Mouse (Mus musculus): ENCODE results near the gene Grin1. TPM values are rescaled to one million over a fixed set of nuclear protein-coding genes. Genes with fewer than 3 reads are reported as not detected.

Gene Grin1
- polyA plus RNA-seq, 2 experiments, result 0.34 to 1.3 TPM

- H3K36me3 ChIP-seq (ENCODE audit: control insufficient read depth, insufficient read depth, low read length), result peaks cover 31% of the 10 kb centered on the region
- peaks cover under 1% of the 10 kb centered on the region; the same call in 1 of the 2 replicates for H3K4me1 ChIP-seq (ENCODE audit: control insufficient read depth, insufficient read depth, low read length)
- no peak within 1 kb of the TSS for H3K27ac ChIP-seq (replicated peaks; ENCODE audit: low read depth, low read length)
- no peak within 1 kb of the TSS for H3K4me3 ChIP-seq (replicated peaks; ENCODE audit: low read length)
- H3K27me3 ChIP-seq (ENCODE audit: control insufficient read depth, insufficient read depth, low read length), result peaks cover 9% of the 10 kb centered on the region
- no peak for DNase-seq (ENCODE audit: low spot score)
- no peaks in the 10 kb centered on the region for H3K9me3 ChIP-seq (ENCODE audit: control insufficient read depth, low read length)
- 89% methylated on average over 10 of the region's 10 CpGs for WGBS
- no peak within 1 kb of the TSS for H3K9ac ChIP-seq (ENCODE audit: low read depth, low read length, severe bottlenecking)
- H3K4me2 ChIP-seq (replicated peaks; ENCODE audit: low read depth, low read length, severe bottlenecking), result no peak within 1 kb of the TSS
- ATAC-seq (ENCODE audit: low FRiP score, low read depth), result no peak
- no peak for TF ChIP-seq POLR2A (IDR thresholded peaks at IDR 0.05; ENCODE audit: borderline replicate concordance, extremely low read depth, insufficient read depth, insufficient read length)
These were observed 72.6 kb downstream of the Grin1 start, which contains the start of gene AL732309.1 for GRCm38 (mm10) chr2:25246183-25247072. Gene AL732309.1, minus strand, starts transcription at chr2:25246863.

DNA sequence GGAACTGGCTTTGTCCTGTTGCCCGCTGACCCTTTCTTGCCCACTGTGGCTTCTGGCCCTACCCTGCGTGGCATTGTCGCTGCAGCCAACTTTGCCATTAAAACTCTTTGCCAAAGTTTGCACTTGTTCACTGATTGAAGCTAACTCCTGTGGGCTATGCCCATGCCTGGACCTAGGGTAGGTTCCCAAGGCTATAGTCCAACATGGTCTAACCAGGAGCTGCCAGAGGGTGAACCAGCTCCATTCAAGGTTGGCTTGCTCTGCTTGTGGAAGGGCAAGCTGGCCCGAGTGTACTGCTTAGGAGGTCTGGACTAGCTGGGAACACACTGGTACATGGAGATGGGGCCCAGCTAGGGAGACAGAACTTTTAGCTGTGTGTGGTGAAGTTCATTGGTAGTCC, 74.8 kb downstream of the Grin1 start:
- Histone ChIP-seq H3K4me2 (replicated peaks; ENCODE audit: low read depth, low read length, severe bottlenecking) (no peak overlapping the region), H3K27me3 (ENCODE audit: control insufficient read depth, insufficient read depth, low read length) (peaks cover 14% of the 10 kb centered on the region), H3K4me3 (replicated peaks; ENCODE audit: low read length) (no peak overlapping the region), H3K4me1 (ENCODE audit: control insufficient read depth, insufficient read depth, low read length) (peaks cover 12% of the 10 kb centered on the region; the same call in 1 of the 2 replicates), H3K9ac (ENCODE audit: low read depth, low read length, severe bottlenecking) (no peak overlapping the region), H3K36me3 (ENCODE audit: control insufficient read depth, insufficient read depth, low read length) (peaks cover 13% of the 10 kb centered on the region; the same call in 1 of the 2 replicates), H3K9me3 (ENCODE audit: control insufficient read depth, low read length) (no peaks in the 10 kb centered on the region), H3K27ac (replicated peaks; ENCODE audit: low read depth, low read length) (no peak overlapping the region)
- no peak for TF ChIP-seq POLR2A (IDR thresholded peaks at IDR 0.05; ENCODE audit: borderline replicate concordance, extremely low read depth, insufficient read depth, insufficient read length)
- ATAC-seq (ENCODE audit: low FRiP score, low read depth) (no peak), DNase-seq (ENCODE audit: low spot score) (no peak)
- WGBS, result 85% methylated on average over 4 of the region's 4 CpGs

- Histone ChIP-seq H3K9ac (ENCODE audit: low read depth, low read length, severe bottlenecking) (no peak overlapping the region), H3K36me3 (ENCODE audit: control insufficient read depth, insufficient read depth, low read length) (peaks cover 6% of the 10 kb centered on the region; the same call in 1 of the 2 replicates), H3K9me3 (ENCODE audit: control insufficient read depth, low read length) (no peaks in the 10 kb centered on the region), H3K27ac (replicated peaks; ENCODE audit: low read depth, low read length) (no peak overlapping the region), H3K4me3 (replicated peaks; ENCODE audit: low read length) (no peak overlapping the region), H3K27me3 (ENCODE audit: control insufficient read depth, insufficient read depth, low read length) (peaks cover 14% of the 10 kb centered on the region), H3K4me2 (replicated peaks; ENCODE audit: low read depth, low read length, severe bottlenecking) (no peak overlapping the region), H3K4me1 (ENCODE audit: control insufficient read depth, insufficient read depth, low read length) (peaks cover 12% of the 10 kb centered on the region; the same call in 1 of the 2 replicates)
- ATAC-seq (ENCODE audit: low FRiP score, low read depth) (no peak), DNase-seq (ENCODE audit: low spot score) (no peak)
- 79% methylated on average over 8 of the region's 8 CpGs for WGBS
- TF ChIP-seq POLR2A (IDR thresholded peaks at IDR 0.05; ENCODE audit: borderline replicate concordance, extremely low read depth, insufficient read depth, insufficient read length), result no peak
These were observed 75.6 kb downstream of the Grin1 start for GRCm38 (mm10) chr2:25243342-25243741.

DNA sequence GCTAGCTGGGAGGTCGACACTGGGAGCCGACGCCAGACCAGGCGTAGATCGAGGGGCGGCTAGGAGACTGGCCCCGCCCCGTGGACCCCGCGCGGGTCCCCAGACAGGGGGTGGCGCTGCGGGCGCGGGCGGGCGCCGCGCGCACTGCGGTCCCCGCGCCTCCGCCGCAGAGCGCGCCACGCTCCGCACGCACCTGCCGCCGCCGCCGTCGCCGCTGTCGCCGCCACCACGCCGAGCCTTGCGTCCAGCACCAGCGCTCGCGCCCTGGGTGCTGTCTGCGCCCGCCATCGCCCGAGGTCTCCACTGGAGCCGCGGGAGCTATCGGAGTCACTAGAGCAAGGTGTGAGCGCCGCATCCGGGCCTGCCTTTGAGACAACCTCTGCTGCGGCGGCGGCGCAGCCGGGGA, 76.9 kb downstream of the Grin1 start, which contains the start of the genes Rnf208 and Cysrt1:
TSS of gene Rnf208 (plus strand) at position 155 of the 406 bp plus-strand sequence.
TSS of gene Cysrt1 (minus strand) at position 352 of the 406 bp plus-strand sequence.
- Histone ChIP-seq H3K9ac (ENCODE audit: low read depth, low read length, severe bottlenecking) (peak within 1 kb of the TSS; percentile 60), H3K4me3 (replicated peaks; ENCODE audit: low read length) (peak within 1 kb of the TSS; percentile 50), H3K9me3 (ENCODE audit: control insufficient read depth, low read length) (no peaks in the 10 kb centered on the region), H3K27me3 (ENCODE audit: control insufficient read depth, insufficient read depth, low read length) (peaks cover 14% of the 10 kb centered on the region), H3K36me3 (ENCODE audit: control insufficient read depth, insufficient read depth, low read length) (no peaks in the 10 kb centered on the region), H3K27ac (replicated peaks; ENCODE audit: low read depth, low read length) (no peak within 1 kb of the TSS), H3K4me2 (replicated peaks; ENCODE audit: low read depth, low read length, severe bottlenecking) (peak within 1 kb of the TSS; percentile 91), H3K4me1 (ENCODE audit: control insufficient read depth, insufficient read depth, low read length) (peaks cover 12% of the 10 kb centered on the region; the same call in 1 of the 2 replicates)
- 0% methylated on average over 5 of the region's 59 CpGs for WGBS
- TF ChIP-seq POLR2A (IDR thresholded peaks at IDR 0.05; ENCODE audit: borderline replicate concordance, extremely low read depth, insufficient read depth, insufficient read length), result no peak
- DNase-seq (ENCODE audit: low spot score) (no peak), ATAC-seq (ENCODE audit: low FRiP score, low read depth) (no peak)

- no peak overlapping the region for H3K9ac ChIP-seq (ENCODE audit: low read depth, low read length, severe bottlenecking)
- peak overlapping the region; percentile 91 for H3K4me2 ChIP-seq (replicated peaks; ENCODE audit: low read depth, low read length, severe bottlenecking)
- no peaks in the 10 kb centered on the region for H3K9me3 ChIP-seq (ENCODE audit: control insufficient read depth, low read length)
- H3K36me3 ChIP-seq (ENCODE audit: control insufficient read depth, insufficient read depth, low read length), result no peaks in the 10 kb centered on the region
- no peak for DNase-seq (ENCODE audit: low spot score)
- WGBS, result 4% methylated on average over 6 of the region's 6 CpGs
- H3K4me3 ChIP-seq (replicated peaks; ENCODE audit: low read length), result peak overlapping the region; percentile 50
- H3K27me3 ChIP-seq (ENCODE audit: control insufficient read depth, insufficient read depth, low read length), result peaks cover 14% of the 10 kb centered on the region
- H3K27ac ChIP-seq (replicated peaks; ENCODE audit: low read depth, low read length), result no peak overlapping the region
- TF ChIP-seq POLR2A (IDR thresholded peaks at IDR 0.05; ENCODE audit: borderline replicate concordance, extremely low read depth, insufficient read depth, insufficient read length), result no peak
- ATAC-seq (ENCODE audit: low FRiP score, low read depth), result no peak
- H3K4me1 ChIP-seq (ENCODE audit: control insufficient read depth, insufficient read depth, low read length), result peaks cover 12% of the 10 kb centered on the region; the same call in 1 of the 2 replicates
These were observed 77.6 kb downstream of the Grin1 start for GRCm38 (mm10) chr2:25241438-25241775.

Other genes starting within 250 kb of the Grin1 start
Only the 30 nearest of the 35 such genes appear.
- 34.0 and 34.1 TPM in 2 replicates for gene Nrarp, start 138.4 kb downstream of the Grin1 start, polyA plus RNA-seq (2012; rRNA removed)
- 27.7 and 28.2 TPM in 2 replicates for gene Nrarp, start 138.4 kb downstream of the Grin1 start, polyA plus RNA-seq (2014; fragmentation: Nextera tagmentation; extraction: Ambion mirVana)
- gene Tor4a, start 122.3 kb downstream of the Grin1 start, polyA plus RNA-seq (2012; rRNA removed), result 5.9 and 6.4 TPM in 2 replicates
- 8.1 and 8.5 TPM in 2 replicates for gene Tor4a, start 122.3 kb downstream of the Grin1 start, polyA plus RNA-seq (2014; fragmentation: Nextera tagmentation; extraction: Ambion mirVana)
- gene Nelfb, start 107.7 kb downstream of the Grin1 start, polyA plus RNA-seq (2012; rRNA removed), result 84.4 and 98.3 TPM in 2 replicates
- gene Nelfb, start 107.7 kb downstream of the Grin1 start, polyA plus RNA-seq (2014; fragmentation: Nextera tagmentation; extraction: Ambion mirVana), result 88.4 and 106 TPM in 2 replicates
- not detected in 2 replicates for gene Stpg3, start 104.5 kb downstream of the Grin1 start, polyA plus RNA-seq (2012; rRNA removed)
- gene Stpg3, start 104.5 kb downstream of the Grin1 start, polyA plus RNA-seq (2014; fragmentation: Nextera tagmentation; extraction: Ambion mirVana), result not detected in 2 replicates
- not detected in 2 replicates for gene Fam166a, start 100.4 kb downstream of the Grin1 start, polyA plus RNA-seq (2012; rRNA removed)
- gene Fam166a, start 100.4 kb downstream of the Grin1 start, polyA plus RNA-seq (2014; fragmentation: Nextera tagmentation; extraction: Ambion mirVana), result 0.17 TPM in 1 of 2 replicates, not detected in the other
- 501 and 550 TPM in 2 replicates for gene Tubb4b, start 94.5 kb downstream of the Grin1 start, polyA plus RNA-seq (2012; rRNA removed)
- 404 and 419 TPM in 2 replicates for gene Tubb4b, start 94.5 kb downstream of the Grin1 start, polyA plus RNA-seq (2014; fragmentation: Nextera tagmentation; extraction: Ambion mirVana)
- gene Slc34a3, start 84.8 kb downstream of the Grin1 start, polyA plus RNA-seq (2012; rRNA removed), result 0.19 TPM in 1 of 2 replicates, not detected in the other
- not detected in 2 replicates for gene Slc34a3, start 84.8 kb downstream of the Grin1 start, polyA plus RNA-seq (2014; fragmentation: Nextera tagmentation; extraction: Ambion mirVana)
- 0.05 TPM in 1 of 2 replicates, not detected in the other for gene Rnf224, start 82.4 kb downstream of the Grin1 start, polyA plus RNA-seq (2012; rRNA removed)
- not detected in 2 replicates for gene Rnf224, start 82.4 kb downstream of the Grin1 start, polyA plus RNA-seq (2014; fragmentation: Nextera tagmentation; extraction: Ambion mirVana)
- 14.8 and 19.1 TPM in 2 replicates for gene Rnf208, start 76.9 kb downstream of the Grin1 start, polyA plus RNA-seq (2012; rRNA removed)
- 13.0 and 15.8 TPM in 2 replicates for gene Rnf208, start 76.9 kb downstream of the Grin1 start, polyA plus RNA-seq (2014; fragmentation: Nextera tagmentation; extraction: Ambion mirVana)
- 0.65 and 1.5 TPM in 2 replicates for gene Cysrt1, start 76.7 kb downstream of the Grin1 start, polyA plus RNA-seq (2012; rRNA removed)
- 2.8 and 7.6 TPM in 2 replicates for gene Cysrt1, start 76.7 kb downstream of the Grin1 start, polyA plus RNA-seq (2014; fragmentation: Nextera tagmentation; extraction: Ambion mirVana)
- gene AL732309.1, start 72.3 kb downstream of the Grin1 start, polyA plus RNA-seq (2012; rRNA removed), result 19.2 and 24.6 TPM in 2 replicates
- gene AL732309.1, start 72.3 kb downstream of the Grin1 start, polyA plus RNA-seq (2014; fragmentation: Nextera tagmentation; extraction: Ambion mirVana), result 6.4 and 8.3 TPM in 2 replicates
- gene Tmem203, start 63.7 kb downstream of the Grin1 start, polyA plus RNA-seq (2012; rRNA removed), result 29.7 and 33.9 TPM in 2 replicates
- 16.3 and 21.8 TPM in 2 replicates for gene Tmem203, start 63.7 kb downstream of the Grin1 start, polyA plus RNA-seq (2014; fragmentation: Nextera tagmentation; extraction: Ambion mirVana)
- 4.9 and 6.0 TPM in 2 replicates for gene Tprn, start 56.6 kb downstream of the Grin1 start, polyA plus RNA-seq (2012; rRNA removed)
- 6.1 and 6.8 TPM in 2 replicates for gene Tprn, start 56.6 kb downstream of the Grin1 start, polyA plus RNA-seq (2014; fragmentation: Nextera tagmentation; extraction: Ambion mirVana)
- gene Ssna1, start 46.7 kb downstream of the Grin1 start, polyA plus RNA-seq (2012; rRNA removed), result 124 and 135 TPM in 2 replicates
- gene Ssna1, start 46.7 kb downstream of the Grin1 start, polyA plus RNA-seq (2014; fragmentation: Nextera tagmentation; extraction: Ambion mirVana), result 254 and 267 TPM in 2 replicates
- 121 and 165 TPM in 2 replicates for gene Anapc2, start 46.7 kb downstream of the Grin1 start, polyA plus RNA-seq (2012; rRNA removed)
- gene Anapc2, start 46.7 kb downstream of the Grin1 start, polyA plus RNA-seq (2014; fragmentation: Nextera tagmentation; extraction: Ambion mirVana), result 117 and 126 TPM in 2 replicates
- not detected in 2 replicates for gene Tmem210, start 31.0 kb downstream of the Grin1 start, polyA plus RNA-seq (2012; rRNA removed)
- gene Tmem210, start 31.0 kb downstream of the Grin1 start, polyA plus RNA-seq (2014; fragmentation: Nextera tagmentation; extraction: Ambion mirVana), result not detected in 2 replicates
- gene Lrrc26, start 29.3 kb downstream of the Grin1 start, polyA plus RNA-seq (2012; rRNA removed), result 0.09 TPM in 1 of 2 replicates, not detected in the other
- gene Lrrc26, start 29.3 kb downstream of the Grin1 start, polyA plus RNA-seq (2014; fragmentation: Nextera tagmentation; extraction: Ambion mirVana), result 0.15 TPM in 1 of 2 replicates, not detected in the other
- gene Man1b1, start 13.2 kb upstream of the Grin1 start, polyA plus RNA-seq (2012; rRNA removed), result 34.8 and 35.3 TPM in 2 replicates
- gene Man1b1, start 13.2 kb upstream of the Grin1 start, polyA plus RNA-seq (2014; fragmentation: Nextera tagmentation; extraction: Ambion mirVana), result 70.2 and 83.5 TPM in 2 replicates
- gene Dpp7, start 37.2 kb upstream of the Grin1 start, polyA plus RNA-seq (2012; rRNA removed), result 43.6 and 50.6 TPM in 2 replicates
- gene Dpp7, start 37.2 kb upstream of the Grin1 start, polyA plus RNA-seq (2014; fragmentation: Nextera tagmentation; extraction: Ambion mirVana), result 24.7 and 25.8 TPM in 2 replicates
- gene Uap1l1, start 46.5 kb upstream of the Grin1 start, polyA plus RNA-seq (2012; rRNA removed), result 8.2 and 10.7 TPM in 2 replicates
- 15.8 and 17.6 TPM in 2 replicates for gene Uap1l1, start 46.5 kb upstream of the Grin1 start, polyA plus RNA-seq (2014; fragmentation: Nextera tagmentation; extraction: Ambion mirVana)
- 42.5 and 59.7 TPM in 2 replicates for gene Sapcd2, start 53.1 kb upstream of the Grin1 start, polyA plus RNA-seq (2012; rRNA removed)
- 33.1 and 35.9 TPM in 2 replicates for gene Sapcd2, start 53.1 kb upstream of the Grin1 start, polyA plus RNA-seq (2014; fragmentation: Nextera tagmentation; extraction: Ambion mirVana)
- 3.3 and 3.9 TPM in 2 replicates for gene Entpd2, start 76.7 kb upstream of the Grin1 start, polyA plus RNA-seq (2012; rRNA removed)
- 2.1 and 2.6 TPM in 2 replicates for gene Entpd2, start 76.7 kb upstream of the Grin1 start, polyA plus RNA-seq (2014; fragmentation: Nextera tagmentation; extraction: Ambion mirVana)
- gene Npdc1, start 80.2 kb upstream of the Grin1 start, polyA plus RNA-seq (2012; rRNA removed), result 76.2 TPM in 2 replicates
- gene Npdc1, start 80.2 kb upstream of the Grin1 start, polyA plus RNA-seq (2014; fragmentation: Nextera tagmentation; extraction: Ambion mirVana), result 38.9 and 42.9 TPM in 2 replicates
- gene Fut7, start 104.1 kb upstream of the Grin1 start, polyA plus RNA-seq (2012; rRNA removed), result 0.05 and 0.11 TPM in 2 replicates
- gene Fut7, start 104.1 kb upstream of the Grin1 start, polyA plus RNA-seq (2014; fragmentation: Nextera tagmentation; extraction: Ambion mirVana), result not detected in 2 replicates
- 15.3 and 17.4 TPM in 2 replicates for gene Abca2, start 109.5 kb upstream of the Grin1 start, polyA plus RNA-seq (2012; rRNA removed)
- gene Abca2, start 109.5 kb upstream of the Grin1 start, polyA plus RNA-seq (2014; fragmentation: Nextera tagmentation; extraction: Ambion mirVana), result 5.9 and 7.4 TPM in 2 replicates
- 7.7 and 10.9 TPM in 2 replicates for gene Clic3, start 137.7 kb upstream of the Grin1 start, polyA plus RNA-seq (2012; rRNA removed)
- 13.4 and 22.5 TPM in 2 replicates for gene Clic3, start 137.7 kb upstream of the Grin1 start, polyA plus RNA-seq (2014; fragmentation: Nextera tagmentation; extraction: Ambion mirVana)
- gene Paxx, start 141.9 kb upstream of the Grin1 start, polyA plus RNA-seq (2012; rRNA removed), result 65.6 and 71.0 TPM in 2 replicates
- gene Paxx, start 141.9 kb upstream of the Grin1 start, polyA plus RNA-seq (2014; fragmentation: Nextera tagmentation; extraction: Ambion mirVana), result 34.0 and 44.9 TPM in 2 replicates
- 0.87 and 2.4 TPM in 2 replicates for gene Ptgds, start 150.9 kb upstream of the Grin1 start, polyA plus RNA-seq (2012; rRNA removed)
- 4.0 and 4.1 TPM in 2 replicates for gene Ptgds, start 150.9 kb upstream of the Grin1 start, polyA plus RNA-seq (2014; fragmentation: Nextera tagmentation; extraction: Ambion mirVana)
- not detected in 2 replicates for gene Lcn12, start 174.7 kb upstream of the Grin1 start, polyA plus RNA-seq (2012; rRNA removed)
- gene Lcn12, start 174.7 kb upstream of the Grin1 start, polyA plus RNA-seq (2014; fragmentation: Nextera tagmentation; extraction: Ambion mirVana), result not detected in 2 replicates
- gene Fbxw5, start 181.6 kb upstream of the Grin1 start, polyA plus RNA-seq (2012; rRNA removed), result 46.2 and 49.2 TPM in 2 replicates
- 70.0 and 76.9 TPM in 2 replicates for gene Fbxw5, start 181.6 kb upstream of the Grin1 start, polyA plus RNA-seq (2014; fragmentation: Nextera tagmentation; extraction: Ambion mirVana)